Mouse (Mus musculus): ENCODE data around the gene Aldoc. TPM values are rescaled to one million over a fixed set of nuclear protein-coding genes. Genes with fewer than 3 reads are reported as not detected.

Gene Aldoc
- polyA plus RNA-seq, 1 experiment from 2014 or later = 28.3 TPM

- Histone ChIP-seq H3K27ac (no peak overlapping the region), H3K9me3 (no peaks in the 10 kb centered on the region), H3K4me3 (replicated peaks) (no peak overlapping the region), H3K9ac (replicated peaks) (no peak overlapping the region), H3K36me3 (peaks cover 14% of the 10 kb centered on the region), H3K4me1 (replicated peaks) (no peaks in the 10 kb centered on the region), H3K4me2 (replicated peaks) (no peak overlapping the region), H3K27me3 (no peaks in the 10 kb centered on the region)
- no peak for ATAC-seq
- WGBS = 90% methylated on average over 1 of the region's 1 CpGs
Measured at GRCm38 (mm10) chr11:78353081-78353480, 30.3 kb downstream of the Aldoc start.

DNA sequence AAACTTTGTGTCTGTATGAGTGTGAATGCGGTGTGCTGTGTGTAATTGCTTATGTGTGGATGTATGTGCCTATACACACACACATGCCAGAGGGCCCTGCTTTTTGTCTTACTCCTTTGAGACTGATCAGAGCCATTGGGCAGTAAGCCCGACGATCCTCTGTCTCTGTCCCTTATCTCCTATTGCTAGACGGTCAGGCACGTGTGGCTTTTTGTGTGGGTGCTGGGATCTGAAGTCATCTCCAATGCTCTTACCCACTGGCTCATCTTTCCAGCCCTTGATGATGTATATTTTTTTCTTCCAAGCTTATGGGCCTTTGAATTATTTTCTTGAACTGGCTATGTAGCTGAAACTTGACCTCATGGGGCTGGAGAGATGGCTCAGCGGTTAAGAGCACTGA, 32.1 kb downstream of the Aldoc start:
- H3K27ac ChIP-seq = no peak overlapping the region
- WGBS = 82% methylated on average over 6 of the region's 6 CpGs
- no peaks in the 10 kb centered on the region for H3K27me3 ChIP-seq

GRCm38 (mm10) chr11:78355471-78356238, 32.9 kb downstream of the Aldoc start:
- no peak overlapping the region for H3K4me2 ChIP-seq (replicated peaks)
- H3K27me3 ChIP-seq = no peaks in the 10 kb centered on the region
- H3K9ac ChIP-seq (replicated peaks) = no peak overlapping the region
- no peak; the same call in 1 of the 2 replicates for ATAC-seq
- WGBS = 35% methylated on average over 4 of the region's 4 CpGs
- no peaks in the 10 kb centered on the region for H3K36me3 ChIP-seq
- no peak overlapping the region for H3K27ac ChIP-seq
- no peak overlapping the region for H3K4me3 ChIP-seq (replicated peaks)
- H3K9me3 ChIP-seq = no peaks in the 10 kb centered on the region
- no peaks in the 10 kb centered on the region; the same call in 1 of the 2 replicates for H3K4me1 ChIP-seq (replicated peaks)

More for the DNA sequence above, 32.1 kb downstream of the Aldoc start:
- Histone ChIP-seq H3K9me3 (no peaks in the 10 kb centered on the region), H3K9ac (replicated peaks) (no peak overlapping the region), H3K4me2 (replicated peaks) (no peak overlapping the region), H3K4me3 (replicated peaks) (no peak overlapping the region), H3K36me3 (no peaks in the 10 kb centered on the region), H3K4me1 (replicated peaks) (no peaks in the 10 kb centered on the region)
- ATAC-seq = no peak

DNA sequence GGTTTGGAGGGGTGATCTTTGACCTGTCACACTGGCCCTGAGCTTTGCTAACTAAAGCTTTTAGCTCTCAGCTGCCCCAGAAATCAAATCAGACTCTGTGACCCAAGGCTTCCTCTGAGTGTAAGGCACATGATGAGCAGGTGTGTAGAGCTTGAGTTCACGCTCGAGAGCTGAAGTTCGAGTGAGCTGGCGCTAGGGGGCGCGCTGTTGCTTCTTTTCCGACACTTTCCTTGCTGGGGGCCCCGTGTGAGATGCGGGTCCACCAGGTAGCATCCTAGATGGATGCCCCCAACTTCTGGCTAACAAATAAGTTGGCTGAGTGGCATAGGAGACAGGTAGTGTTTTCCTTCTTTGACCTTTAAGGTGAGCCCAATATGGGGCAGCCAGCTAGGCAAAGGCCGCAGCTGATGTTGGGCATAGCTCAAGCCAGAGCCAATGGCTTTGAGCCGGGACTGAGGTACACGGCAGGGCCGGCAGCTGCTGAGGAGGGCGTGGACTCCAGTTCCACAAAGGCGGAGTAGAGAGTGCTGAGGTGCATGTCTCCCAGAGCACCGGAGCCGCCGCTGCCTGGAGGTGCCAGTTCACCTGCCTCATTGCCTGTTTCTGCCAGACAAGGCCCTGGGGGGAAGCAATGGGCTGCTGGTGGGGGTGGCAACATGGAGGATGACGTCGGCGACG, 35.7 kb downstream of the Aldoc start:
- Histone ChIP-seq H3K9ac (replicated peaks) (no peak overlapping the region), H3K4me3 (replicated peaks) (no peak overlapping the region), H3K27me3 (no peaks in the 10 kb centered on the region), H3K4me1 (replicated peaks) (no peaks in the 10 kb centered on the region; the same call in 1 of the 2 replicates), H3K4me2 (replicated peaks) (no peak overlapping the region), H3K27ac (no peak overlapping the region), H3K36me3 (no peaks in the 10 kb centered on the region), H3K9me3 (no peaks in the 10 kb centered on the region)
- no peak for ATAC-seq
- WGBS = 12% methylated on average over 22 of the region's 22 CpGs

DNA sequence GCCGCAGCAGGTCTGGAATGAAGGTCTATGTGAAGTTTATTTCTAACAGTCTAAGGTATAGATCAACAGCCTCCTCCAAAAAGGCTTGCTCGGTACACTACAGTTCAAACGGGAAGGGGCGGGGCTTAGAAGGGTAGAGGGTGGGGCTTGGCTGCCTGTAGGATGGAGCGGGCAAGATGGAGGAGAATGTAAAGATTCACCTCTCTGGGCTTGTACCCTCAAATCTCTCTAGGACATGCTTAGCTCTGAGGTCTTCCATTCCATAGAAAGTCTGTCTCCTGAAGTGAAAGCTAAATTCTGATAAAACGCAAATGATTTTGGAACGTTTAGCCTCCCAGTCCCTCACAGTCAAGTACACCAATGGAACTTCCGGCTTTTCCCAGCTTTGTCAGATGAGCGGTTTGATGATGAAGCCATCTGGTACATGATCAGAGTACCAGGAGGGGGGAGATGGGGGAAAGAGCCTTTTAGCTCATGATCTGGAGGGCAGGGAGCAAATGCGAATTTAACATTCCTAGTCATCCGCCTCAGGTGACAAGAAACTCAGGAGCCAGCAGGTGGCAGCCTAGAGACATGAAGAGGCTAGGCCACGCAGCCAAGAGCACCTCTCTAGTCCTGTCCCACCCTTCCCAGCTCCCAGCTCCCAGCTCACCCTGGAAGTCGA, 37.5 kb downstream of the Aldoc start:
- H3K4me1 ChIP-seq (replicated peaks) = no peaks in the 10 kb centered on the region; the same call in 1 of the 2 replicates
- H3K27ac ChIP-seq = no peak overlapping the region
- H3K9me3 ChIP-seq = no peaks in the 10 kb centered on the region
- ATAC-seq = peak; percentile 72
- H3K36me3 ChIP-seq = no peaks in the 10 kb centered on the region
- 16% methylated on average over 13 of the region's 13 CpGs for WGBS
- no peaks in the 10 kb centered on the region for H3K27me3 ChIP-seq
- H3K4me2 ChIP-seq (replicated peaks) = peak overlapping the region; percentile 42
- peak overlapping the region; percentile 27; the same call in 1 of the 2 replicates for H3K4me3 ChIP-seq (replicated peaks)
- no peak overlapping the region for H3K9ac ChIP-seq (replicated peaks)

GRCm38 (mm10) chr11:78360789-78361131, 38.0 kb downstream of the Aldoc start:
- Histone ChIP-seq H3K36me3 (no peaks in the 10 kb centered on the region), H3K4me3 (replicated peaks) (no peak overlapping the region), H3K27me3 (no peaks in the 10 kb centered on the region), H3K27ac (no peak overlapping the region), H3K9ac (replicated peaks) (no peak overlapping the region), H3K4me2 (replicated peaks) (peak overlapping the region; percentile 42), H3K9me3 (no peaks in the 10 kb centered on the region), H3K4me1 (replicated peaks) (no peaks in the 10 kb centered on the region; the same call in 1 of the 2 replicates)
- WGBS = 58% methylated on average over 2 of the region's 2 CpGs
- peak; percentile 22 for ATAC-seq

DNA sequence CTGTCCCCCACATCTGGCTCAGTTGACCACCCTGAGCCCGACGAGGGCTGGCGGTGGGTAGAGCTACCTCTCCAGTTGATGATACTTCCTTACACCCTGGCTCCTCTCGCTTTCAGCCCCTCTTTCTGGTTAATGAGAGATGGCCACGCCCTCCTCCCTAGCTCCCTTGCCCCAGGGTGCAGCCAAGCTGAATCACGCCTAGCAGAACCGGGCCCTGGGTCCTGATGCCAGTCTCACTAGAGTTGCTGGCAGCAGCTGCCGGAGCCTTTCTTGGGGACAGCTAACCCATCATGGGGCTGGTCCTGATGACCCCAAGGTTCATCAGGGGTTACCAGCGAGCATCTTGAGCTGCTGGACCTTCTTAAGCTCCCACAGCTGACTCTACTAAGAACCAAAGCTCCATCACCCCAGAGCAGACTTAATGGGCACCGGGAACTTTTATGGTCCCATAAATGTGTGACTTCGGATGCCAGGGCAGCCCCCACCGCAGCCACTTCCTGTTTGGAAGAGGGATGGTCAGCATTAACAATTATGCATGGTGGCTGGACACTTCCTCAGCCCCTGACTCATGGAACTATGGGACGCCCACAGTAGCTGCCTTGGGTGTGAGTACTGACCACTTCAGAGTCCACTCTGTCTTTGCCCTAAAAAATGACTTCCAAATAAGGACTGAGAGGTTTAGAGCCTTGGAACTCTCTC, 40.7 kb downstream of the Aldoc start:
- no peak for ATAC-seq
- H3K27ac ChIP-seq = no peak overlapping the region
- H3K4me2 ChIP-seq (replicated peaks) = no peak overlapping the region
- 89% methylated on average over 13 of the region's 13 CpGs for WGBS
- no peaks in the 10 kb centered on the region; the same call in 1 of the 2 replicates for H3K4me1 ChIP-seq (replicated peaks)
- H3K4me3 ChIP-seq (replicated peaks) = no peak overlapping the region
- H3K36me3 ChIP-seq = no peaks in the 10 kb centered on the region
- H3K9ac ChIP-seq (replicated peaks) = no peak overlapping the region
- no peaks in the 10 kb centered on the region for H3K27me3 ChIP-seq
- H3K9me3 ChIP-seq = no peaks in the 10 kb centered on the region

DNA sequence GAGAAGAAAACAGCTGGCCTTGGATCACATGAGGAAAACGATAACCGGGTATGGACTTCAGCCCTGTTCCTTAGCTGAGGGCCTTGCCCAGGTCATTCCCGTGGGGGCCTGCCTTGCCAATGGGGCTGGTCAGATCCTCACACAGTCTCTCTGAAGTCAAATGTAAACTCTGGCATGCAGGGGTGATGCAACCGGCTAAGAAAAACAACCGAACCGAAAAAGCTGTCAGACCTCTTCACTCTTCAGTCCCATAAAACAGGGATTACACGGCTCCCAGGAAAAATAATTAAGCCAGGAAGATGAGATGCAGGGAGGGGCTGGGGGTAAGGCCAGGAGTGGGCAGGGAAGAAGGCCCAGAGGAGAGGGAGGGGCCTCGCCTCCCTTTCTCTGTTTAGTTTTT, 41.3 kb downstream of the Aldoc start:
- Histone ChIP-seq H3K4me2 (replicated peaks) (no peak overlapping the region), H3K4me1 (replicated peaks) (no peaks in the 10 kb centered on the region; the same call in 1 of the 2 replicates), H3K27me3 (no peaks in the 10 kb centered on the region), H3K4me3 (replicated peaks) (no peak overlapping the region), H3K9me3 (no peaks in the 10 kb centered on the region), H3K27ac (no peak overlapping the region), H3K9ac (replicated peaks) (no peak overlapping the region), H3K36me3 (no peaks in the 10 kb centered on the region)
- ATAC-seq = no peak
- 55% methylated on average over 8 of the region's 8 CpGs for WGBS

DNA sequence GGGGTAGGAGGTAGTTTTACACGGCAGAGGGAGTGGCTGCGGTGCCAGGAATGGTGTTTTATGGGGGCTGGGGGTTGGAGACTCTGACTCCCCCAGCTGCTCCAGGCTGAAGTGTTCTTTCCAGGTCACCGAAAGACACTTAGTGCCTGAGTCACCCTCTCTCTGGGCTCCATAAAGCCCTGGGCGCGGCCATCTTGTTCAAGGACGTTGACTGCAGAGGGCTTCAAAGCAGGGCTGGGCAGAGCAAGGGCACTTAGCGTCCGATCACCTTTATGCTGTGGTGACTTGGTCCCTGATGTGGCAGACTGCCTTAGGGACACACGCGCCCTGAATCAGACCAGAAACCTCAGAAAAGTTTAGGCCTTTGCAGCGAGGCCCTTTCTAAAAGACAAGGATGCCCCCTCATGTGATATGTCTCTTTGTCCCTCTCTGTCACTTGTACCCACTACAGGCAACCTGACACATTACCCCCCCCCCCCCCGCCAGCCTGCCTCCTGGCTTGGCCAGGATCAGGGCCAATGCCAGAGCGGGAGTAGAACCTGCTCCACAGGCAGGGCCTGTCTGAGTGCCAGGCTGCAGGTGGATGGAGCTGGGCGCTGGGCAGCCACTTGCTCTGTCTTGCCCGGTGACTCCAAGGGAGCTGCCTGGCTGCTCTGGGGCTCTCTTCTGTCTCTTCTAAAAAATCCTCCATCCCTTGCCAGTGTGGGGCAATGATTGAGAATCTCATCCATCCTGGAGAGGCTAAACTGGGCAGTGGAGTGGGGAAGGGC, 44.9 kb downstream of the Aldoc start:
- Histone ChIP-seq H3K27ac (no peak overlapping the region), H3K9me3 (no peaks in the 10 kb centered on the region), H3K4me1 (replicated peaks) (peaks cover 4% of the 10 kb centered on the region), H3K27me3 (no peaks in the 10 kb centered on the region), H3K36me3 (no peaks in the 10 kb centered on the region), H3K4me3 (replicated peaks) (no peak overlapping the region), H3K4me2 (replicated peaks) (no peak overlapping the region), H3K9ac (replicated peaks) (no peak overlapping the region)
- 88% methylated on average over 15 of the region's 15 CpGs for WGBS
- no peak for ATAC-seq

DNA sequence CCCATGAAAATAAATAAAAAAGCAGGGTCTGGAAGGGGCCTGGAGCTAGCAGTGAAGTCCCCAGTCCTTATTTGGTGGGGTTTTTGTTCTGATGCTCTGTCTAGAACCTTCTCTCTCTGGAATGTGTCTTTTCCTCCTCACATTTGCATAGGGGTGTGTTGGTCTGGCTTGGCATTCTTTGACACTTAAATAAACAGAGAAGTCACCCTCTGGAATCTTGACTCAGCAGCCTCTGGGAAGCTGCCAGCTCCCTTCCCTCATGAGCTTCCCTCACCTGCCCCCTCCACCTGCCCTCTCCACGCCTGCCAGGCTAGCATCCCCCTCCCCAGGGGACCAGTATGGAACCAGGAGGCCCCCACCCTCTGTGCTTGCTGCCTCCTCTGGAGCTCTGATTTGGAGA, 47.6 kb downstream of the Aldoc start:
- ATAC-seq = no peak
- Histone ChIP-seq H3K4me3 (replicated peaks) (no peak overlapping the region), H3K27ac (no peak overlapping the region), H3K36me3 (no peaks in the 10 kb centered on the region), H3K4me1 (replicated peaks) (peaks cover 6% of the 10 kb centered on the region), H3K9ac (replicated peaks) (no peak overlapping the region), H3K27me3 (no peaks in the 10 kb centered on the region), H3K4me2 (replicated peaks) (no peak overlapping the region), H3K9me3 (no peaks in the 10 kb centered on the region)
- 63% methylated on average over 1 of the region's 1 CpGs for WGBS

DNA sequence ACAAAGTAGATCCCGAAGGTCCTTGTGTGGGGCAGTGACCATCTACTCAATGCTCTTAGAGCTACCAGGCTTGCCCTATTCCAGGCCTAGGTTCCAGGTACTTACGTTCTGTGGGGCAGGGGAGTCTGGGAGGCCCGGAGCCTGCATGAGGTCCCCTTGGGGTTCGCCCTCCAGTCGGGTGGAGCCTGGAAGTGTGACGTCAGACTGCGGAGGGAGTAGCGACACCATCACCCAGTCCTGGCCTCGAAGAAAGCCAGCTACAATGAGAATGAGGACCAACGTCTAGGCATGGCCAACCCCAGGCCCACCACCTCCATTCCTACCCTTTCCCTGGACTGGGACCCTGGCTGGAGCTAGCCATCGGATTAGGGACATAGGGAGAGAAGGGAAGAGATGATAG, 48.9 kb downstream of the Aldoc start:
- no peak for ATAC-seq
- Histone ChIP-seq H3K27me3 (no peaks in the 10 kb centered on the region), H3K9ac (replicated peaks) (no peak overlapping the region), H3K4me2 (replicated peaks) (no peak overlapping the region), H3K4me3 (replicated peaks) (no peak overlapping the region), H3K4me1 (replicated peaks) (peaks cover 6% of the 10 kb centered on the region), H3K9me3 (no peaks in the 10 kb centered on the region), H3K36me3 (no peaks in the 10 kb centered on the region), H3K27ac (no peak overlapping the region)
- 89% methylated on average over 11 of the region's 11 CpGs for WGBS

Measured in midbrain, embryonic 13.5 days (tissue).